Mouse (Mus musculus) adrenal gland, postnatal 4 days (tissue): ENCODE measurements around the gene Cnp. TPM values are rescaled to one million over a fixed set of nuclear protein-coding genes. Genes with fewer than 3 reads are reported as not detected.
"Not testable (repeated sequence)": the region's sequence is repeated elsewhere in the genome, so short reads cannot be mapped to it uniquely, and the experiment has no call there.

Experiments
- DNase-seq, 2 experiments: peaks; one replicate each; pipeline ENCODE4 v3.0.0; 2021 to 2022; ENCODE audit warnings: low spot score in 2 of 2, mixed read lengths in 2 of 2
- total RNA-seq, 2 experiments: library from RNA; stranded (reverse); gene quantifications; 2 replicates each; pipeline ENCODE4 v1.2.3; 2021

The Cnp gene
- total RNA-seq, 2 experiments from 2014 or later = 49.5 to 51.3 TPM

GRCm38 (mm10) chr11:100582836-100583235 is 8.1 kb downstream of the Cnp start:
- DNase-seq = no peak

- DNase-seq = no peak
Measured at GRCm38 (mm10) chr11:100584561-100584961, 9.9 kb downstream of the Cnp start.

- no peak for DNase-seq
Measured at GRCm38 (mm10) chr11:100585148-100585547, 10.4 kb downstream of the Cnp start.

GRCm38 (mm10) chr11:100588462-100588861 is 13.8 kb downstream of the Cnp start:
- DNase-seq = no peak

- DNase-seq = no peak
Measured at GRCm38 (mm10) chr11:100592346-100593046, 17.8 kb downstream of the Cnp start.

GRCm38 (mm10) chr11:100594608-100595007 is 19.9 kb downstream of the Cnp start:
- DNase-seq = no peak

GRCm38 (mm10) chr11:100595533-100595932 is 20.8 kb downstream of the Cnp start:
- DNase-seq = no peak

GRCm38 (mm10) chr11:100598074-100598473 is 23.4 kb downstream of the Cnp start:
- no peak for DNase-seq

GRCm38 (mm10) chr11:100601372-100601771 is 26.7 kb downstream of the Cnp start:
- no peak for DNase-seq

GRCm38 (mm10) chr11:100603155-100603554 is 28.5 kb downstream of the Cnp start:
- no peak for DNase-seq

- no peak for DNase-seq
Measured at GRCm38 (mm10) chr11:100603813-100604212, 29.1 kb downstream of the Cnp start.

- DNase-seq = no peak
Measured at GRCm38 (mm10) chr11:100604321-100605005, 29.8 kb downstream of the Cnp start.

- DNase-seq = no peak
Measured at GRCm38 (mm10) chr11:100605451-100605850, 30.7 kb downstream of the Cnp start.

GRCm38 (mm10) chr11:100607121-100607520 is 32.4 kb downstream of the Cnp start:
- no peak for DNase-seq

- no peak for DNase-seq
Measured at GRCm38 (mm10) chr11:100608796-100609195, 34.1 kb downstream of the Cnp start.

- no peak for DNase-seq
Measured at GRCm38 (mm10) chr11:100609355-100609996, 34.8 kb downstream of the Cnp start.

GRCm38 (mm10) chr11:100609997-100610680 is 35.4 kb downstream of the Cnp start:
- DNase-seq = no peak

- DNase-seq = no peak
Measured at GRCm38 (mm10) chr11:100611627-100612026, 36.9 kb downstream of the Cnp start.

- DNase-seq = no peak
Measured at GRCm38 (mm10) chr11:100613241-100613640, 38.5 kb downstream of the Cnp start.

- no peak for DNase-seq
Measured at GRCm38 (mm10) chr11:100616332-100616731, 41.6 kb downstream of the Cnp start.

GRCm38 (mm10) chr11:100616836-100617235 is 42.1 kb downstream of the Cnp start:
- DNase-seq = not testable (repeated sequence)

- DNase-seq = no peak
Measured at GRCm38 (mm10) chr11:100617480-100617879, 42.8 kb downstream of the Cnp start.
